Mouse (Mus musculus) C2C12 (cell line): Measurements from ENCODE around the gene Kcnh1.

Experiments
- CTCF ChIP-seq: IDR thresholded peaks from one replicate; pipeline ENCODE4 v1.5.1; 2011; ENCODE audit not compliant: control insufficient read depth, insufficient read depth, insufficient read length
- MYOG ChIP-seq: IDR thresholded peaks from one replicate; pipeline ENCODE4 v1.6.1; 2011; ENCODE audit not compliant: control insufficient read depth, insufficient read length; ENCODE audit errors: extremely low read depth

- TF ChIP-seq CTCF: no peak
- TF ChIP-seq MYOG: no peak
Measured at GRCm38 (mm10) chr1:192339361-192340077, 148.9 kb downstream of the Kcnh1 start.
